Mouse (Mus musculus) forebrain, embryonic 12.5 days (tissue): ENCODE results near the gene Foxp1. TPM values are rescaled to one million over a fixed set of nuclear protein-coding genes. Genes with fewer than 3 reads are reported as not detected.

Source experiments
- ATAC-seq: fragments of 200-750 bp; cut with Nextera tagmentation; 2 replicates; pipeline ENCODE4 v1.8.0; 2017; ENCODE audit warnings: moderate TSS enrichment; ENCODE audit not compliant: low FRiP score
- H3K27ac ChIP-seq: fragments of 300-500 bp; sonication (generic); 2 replicates; pipeline ENCODE4 v1.5.1; 2016; ENCODE audit warnings: mild to moderate bottlenecking
- H3K27me3 ChIP-seq: fragments of 300-500 bp; sonication (generic); 2 replicates; pipeline ENCODE4 v1.6.1; 2016; ENCODE audit warnings: mild to moderate bottlenecking
- H3K36me3 ChIP-seq: fragments of 300-500 bp; sonication (generic); replicated peaks from 2 replicates; pipeline ENCODE4 v1.6.1; 2016; ENCODE audit warnings: mild to moderate bottlenecking
- H3K4me1 ChIP-seq: fragments of 300-500 bp; sonication (generic); 2 replicates; pipeline ENCODE4 v1.6.1; 2016
- H3K4me2 ChIP-seq: fragments of 300-500 bp; sonication (generic); 2 replicates; pipeline ENCODE4 v1.6.1; 2016; ENCODE audit warnings: mild to moderate bottlenecking, moderate library complexity
- H3K4me3 ChIP-seq: fragments of 300-500 bp; sonication (generic); replicated peaks from 2 replicates; pipeline ENCODE4 v1.5.1; 2016; ENCODE audit warnings: mild to moderate bottlenecking
- H3K9ac ChIP-seq: fragments of 300-500 bp; sonication (generic); 2 replicates; pipeline ENCODE4 v1.6.1; 2016; ENCODE audit warnings: mild to moderate bottlenecking
- H3K9me3 ChIP-seq: fragments of 300-500 bp; sonication (generic); 2 replicates; pipeline ENCODE4 v1.6.1; 2016
- WGBS: fragments of 180-500 bp; shearing (Covaris S2); methylation state at CpG from one replicate; pipeline ENCODE4 v1.1.7; 2016; 5-methylcytosine and 5-hydroxymethylcytosine counted together
- polyA plus RNA-seq: library from polyadenylated mRNA; unstranded; fragments of >200 nt; fragmentation: Nextera tagmentation; extraction: Ambion mirVana; gene quantifications from 2 replicates; pipeline ENCODE4 v1.2.1, GENCODE M21; 2016

Gene Foxp1
- polyA plus RNA-seq, 1 experiment from 2014 or later, result 77.3 TPM

DNA sequence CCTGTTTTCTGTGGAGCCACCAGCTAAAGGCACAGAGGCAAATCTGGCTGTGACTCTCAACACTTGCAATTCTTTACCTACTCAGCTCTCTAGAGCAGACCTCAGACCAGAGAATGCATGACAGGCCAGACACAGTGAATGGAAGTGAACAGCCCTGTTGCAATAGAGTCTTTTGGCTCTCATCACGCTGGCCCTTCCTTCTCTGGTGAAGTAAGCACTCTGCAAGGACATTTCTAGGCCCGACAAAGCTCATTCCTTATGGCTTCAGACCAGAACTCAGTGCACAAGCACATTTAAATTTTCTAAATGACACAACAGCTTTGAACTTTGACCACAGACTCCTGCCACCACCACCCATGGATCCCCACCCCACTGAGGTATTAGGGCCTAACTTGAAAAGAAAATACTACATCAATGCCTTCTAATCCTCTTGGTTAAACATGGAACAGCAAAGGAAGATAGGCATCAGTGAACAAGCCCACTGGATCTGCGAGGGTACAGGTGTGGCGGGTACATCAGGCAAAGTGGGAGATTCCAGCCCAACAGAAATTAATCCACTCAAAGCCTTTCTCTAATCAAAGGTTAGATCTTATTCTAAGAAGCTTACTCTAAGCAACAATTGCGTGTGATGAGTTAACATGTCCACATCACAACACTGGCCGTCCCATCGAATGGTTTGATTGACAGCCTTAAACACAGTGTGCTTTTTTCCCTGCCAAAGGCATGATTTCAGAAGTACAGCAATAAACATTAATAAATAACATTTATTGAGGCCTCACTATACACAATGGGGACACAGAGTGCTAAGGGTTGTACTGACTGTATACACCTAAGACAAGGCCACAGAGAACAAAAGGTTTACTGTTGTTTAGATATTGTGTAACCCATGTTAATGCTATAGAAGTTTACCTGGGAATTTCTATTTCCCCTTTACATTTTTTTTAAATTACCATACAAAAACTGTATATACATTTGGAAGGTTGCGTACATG is 401.4 kb downstream of the Foxp1 start:
- Histone ChIP-seq H3K4me1 (0 out of 2 replicates have a peak, but pooled peaks cover 3% of the 10 kb centered on the region), H3K27me3 (no peaks in the 10 kb centered on the region), H3K27ac (no peak overlapping the region), H3K36me3 (no peaks in the 10 kb centered on the region), H3K4me2 (no peak overlapping the region), H3K4me3 (no peak overlapping the region), H3K9me3 (no peaks in the 10 kb centered on the region), H3K9ac (no peak overlapping the region)
- no peak for ATAC-seq
- 80% methylated on average over 8 of the region's 8 CpGs for WGBS

DNA sequence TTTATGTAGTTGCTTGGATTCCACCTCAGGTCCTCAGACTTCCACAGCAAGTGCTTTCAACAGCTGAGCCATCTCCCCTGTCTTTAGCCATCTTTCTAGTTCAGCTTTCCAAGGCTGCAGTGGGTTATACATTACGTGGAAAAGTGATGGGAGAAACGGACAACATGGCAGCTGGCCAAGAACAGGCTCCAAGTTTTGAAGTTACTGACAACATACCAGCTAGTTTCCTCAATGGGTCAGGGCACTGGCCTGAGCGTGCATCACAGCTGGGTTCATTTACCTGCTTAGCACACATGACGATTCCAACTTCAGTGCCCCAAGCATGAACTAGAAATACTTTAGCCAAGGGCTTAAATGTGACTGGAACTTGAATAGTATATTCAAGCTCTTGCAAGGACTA is 404.0 kb downstream of the Foxp1 start:
- H3K27me3 ChIP-seq, result no peaks in the 10 kb centered on the region
- no peak overlapping the region for H3K4me2 ChIP-seq
- no peaks in the 10 kb centered on the region for H3K4me1 ChIP-seq
- H3K36me3 ChIP-seq, result no peaks in the 10 kb centered on the region
- no peak overlapping the region for H3K27ac ChIP-seq
- WGBS, result 83% methylated on average over 4 of the region's 4 CpGs
- H3K9ac ChIP-seq, result no peak overlapping the region
- no peak overlapping the region for H3K4me3 ChIP-seq
- ATAC-seq, result no peak
- H3K9me3 ChIP-seq, result no peaks in the 10 kb centered on the region

DNA sequence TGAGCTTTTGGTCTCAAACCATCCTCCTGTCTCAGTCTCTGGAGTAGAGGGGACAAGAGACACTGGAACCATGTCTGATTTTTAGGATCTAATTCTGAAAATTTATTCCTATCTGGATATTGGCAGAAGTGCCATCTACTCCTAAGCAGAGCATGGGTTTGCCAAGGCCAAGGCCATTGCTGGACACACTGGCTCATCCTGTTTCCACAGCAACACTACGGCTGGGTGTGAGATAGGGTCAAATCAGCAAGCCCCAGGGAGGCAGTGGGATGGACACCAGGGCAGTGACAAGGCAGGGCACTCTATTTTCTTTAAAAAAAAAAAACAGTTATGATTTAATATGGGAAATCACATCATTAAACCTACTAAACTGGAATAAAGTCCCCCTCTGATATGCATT is 405.1 kb downstream of the Foxp1 start:
- H3K4me2 ChIP-seq, result no peak overlapping the region

DNA sequence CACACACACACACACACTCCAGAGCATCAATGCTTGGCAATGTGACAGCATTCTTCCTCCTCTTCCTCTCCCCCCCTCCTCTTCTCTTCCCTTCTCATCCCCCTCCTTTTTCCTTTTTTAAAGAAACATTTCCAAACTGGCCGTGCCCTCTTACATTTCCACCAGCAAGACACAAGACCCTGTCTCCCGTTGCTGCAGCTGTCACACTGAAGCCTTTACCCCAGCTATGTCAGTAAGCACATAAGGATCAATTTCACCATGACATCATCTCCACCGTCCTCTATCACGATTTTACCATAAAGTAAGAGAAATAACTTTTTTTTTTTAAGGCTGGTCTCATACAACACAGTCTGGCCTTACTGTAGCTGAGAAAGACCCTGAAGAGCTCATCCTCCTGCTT is 410.7 kb downstream of the Foxp1 start:
- ATAC-seq, result no peak
- Histone ChIP-seq H3K36me3 (no peaks in the 10 kb centered on the region), H3K4me1 (no peaks in the 10 kb centered on the region), H3K9me3 (no peaks in the 10 kb centered on the region), H3K27ac (no peak overlapping the region), H3K4me3 (no peak overlapping the region), H3K9ac (no peak overlapping the region), H3K27me3 (no peaks in the 10 kb centered on the region), H3K4me2 (no peak overlapping the region)
- WGBS, result 84% methylated on average over 4 of the region's 4 CpGs

More for the DNA sequence above, 405.1 kb downstream of the Foxp1 start:
- 97% methylated on average over 1 of the region's 1 CpGs for WGBS
- Histone ChIP-seq H3K4me3 (no peak overlapping the region), H3K27ac (no peak overlapping the region), H3K36me3 (no peaks in the 10 kb centered on the region), H3K27me3 (no peaks in the 10 kb centered on the region), H3K4me1 (no peaks in the 10 kb centered on the region), H3K9me3 (no peaks in the 10 kb centered on the region), H3K9ac (no peak overlapping the region)
- no peak for ATAC-seq

DNA sequence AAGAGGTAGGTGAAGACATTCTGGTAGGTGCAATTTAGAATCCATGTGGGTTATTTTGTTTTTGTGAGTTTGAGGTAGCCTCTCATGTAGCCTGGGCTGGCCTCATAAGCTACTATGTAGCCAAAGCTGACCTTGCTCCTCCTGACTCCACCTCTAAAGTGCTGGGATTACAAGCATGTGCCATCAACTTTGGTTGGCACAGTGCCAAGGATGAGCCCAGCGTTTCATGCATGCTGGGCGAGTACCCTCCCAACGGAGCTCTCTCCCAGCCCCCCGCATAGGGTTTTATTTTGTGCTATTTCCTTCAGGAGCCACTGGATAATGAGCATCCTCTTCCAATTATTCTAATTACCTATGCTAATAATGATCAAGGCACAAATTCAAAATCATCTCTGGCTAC is 414.1 kb downstream of the Foxp1 start:
- ATAC-seq, result no peak
- Histone ChIP-seq H3K9ac (no peak overlapping the region), H3K4me3 (no peak overlapping the region), H3K4me2 (no peak overlapping the region), H3K36me3 (no peaks in the 10 kb centered on the region), H3K4me1 (peaks cover 15% of the 10 kb centered on the region), H3K9me3 (no peaks in the 10 kb centered on the region), H3K27ac (no peak overlapping the region), H3K27me3 (peaks cover 19% of the 10 kb centered on the region)
- 62% methylated on average over 4 of the region's 4 CpGs for WGBS

DNA sequence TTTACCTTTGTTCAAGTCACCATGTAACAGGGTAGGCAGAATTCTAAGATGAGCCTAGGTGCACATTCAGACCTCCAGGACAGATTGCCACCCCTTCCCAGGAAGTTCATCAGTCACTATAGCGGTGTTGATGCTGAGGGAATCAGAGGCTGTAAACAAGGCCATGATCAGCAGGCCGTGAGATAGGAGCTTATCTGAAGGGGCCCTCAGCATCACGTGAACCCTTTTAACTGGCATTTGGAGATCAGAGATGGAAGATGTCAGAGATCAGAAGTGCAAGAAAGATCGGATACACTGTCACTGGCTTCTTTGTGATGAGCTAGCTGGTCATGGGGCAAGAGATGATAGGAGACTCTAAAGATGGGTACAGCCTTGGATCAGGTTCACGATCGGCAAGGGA is 414.8 kb downstream of the Foxp1 start:
- Histone ChIP-seq H3K4me1 (peaks cover 19% of the 10 kb centered on the region), H3K9ac (no peak overlapping the region), H3K9me3 (no peaks in the 10 kb centered on the region), H3K27me3 (peaks cover 25% of the 10 kb centered on the region), H3K36me3 (no peaks in the 10 kb centered on the region), H3K27ac (no peak overlapping the region), H3K4me3 (no peak overlapping the region), H3K4me2 (no peak overlapping the region)
- no peak for ATAC-seq
- WGBS, result 94% methylated on average over 6 of the region's 6 CpGs

DNA sequence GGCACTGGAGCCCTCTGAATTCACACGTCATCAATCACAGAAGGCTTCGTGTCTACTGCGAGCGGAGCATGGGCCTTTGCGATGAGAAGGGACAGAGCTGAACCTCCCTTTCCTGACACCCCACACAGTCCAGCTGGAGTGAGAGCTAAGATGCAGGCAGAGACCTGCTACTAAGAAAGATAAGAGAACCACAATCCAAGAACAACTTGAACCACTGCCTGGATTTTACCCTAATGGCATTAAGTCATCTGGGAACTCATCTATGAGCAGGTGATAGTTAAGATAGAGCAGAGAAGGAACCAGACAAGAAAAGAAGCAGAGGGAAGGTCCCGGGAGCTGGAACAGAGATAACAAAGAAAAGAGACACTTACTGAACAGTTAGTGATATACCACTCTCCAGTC is 415.4 kb downstream of the Foxp1 start:
- no peak overlapping the region for H3K4me3 ChIP-seq
- no peak overlapping the region for H3K4me2 ChIP-seq
- H3K36me3 ChIP-seq, result no peaks in the 10 kb centered on the region
- H3K4me1 ChIP-seq, result peaks cover 19% of the 10 kb centered on the region
- no peak for ATAC-seq
- 91% methylated on average over 6 of the region's 6 CpGs for WGBS
- H3K27me3 ChIP-seq, result peaks cover 25% of the 10 kb centered on the region
- H3K9ac ChIP-seq, result no peak overlapping the region
- no peaks in the 10 kb centered on the region for H3K9me3 ChIP-seq
- no peak overlapping the region for H3K27ac ChIP-seq

DNA sequence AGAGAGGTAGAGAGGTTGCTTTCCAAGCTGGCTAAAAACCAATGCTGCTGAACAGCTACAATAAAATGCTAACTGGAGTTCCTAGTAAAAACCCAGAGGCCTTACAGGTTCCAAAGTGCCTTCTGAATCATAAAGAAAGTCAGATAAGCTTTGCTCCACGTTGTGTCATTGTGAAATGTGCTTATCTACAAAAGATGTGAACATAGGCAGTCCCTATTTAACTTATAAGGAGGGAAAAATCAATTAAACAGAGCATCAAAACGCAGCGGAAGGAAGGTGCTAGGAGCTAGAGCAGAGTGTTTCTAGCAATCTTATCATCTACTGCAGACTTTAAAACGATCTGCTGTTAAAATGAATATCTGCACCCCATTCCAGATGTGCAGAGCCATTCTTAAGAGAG is 416.5 kb downstream of the Foxp1 start:
- no peak for ATAC-seq
- Histone ChIP-seq H3K9me3 (no peaks in the 10 kb centered on the region), H3K27me3 (peaks cover 25% of the 10 kb centered on the region), H3K4me1 (peaks cover 29% of the 10 kb centered on the region), H3K9ac (no peak overlapping the region), H3K36me3 (no peaks in the 10 kb centered on the region), H3K4me3 (no peak overlapping the region), H3K4me2 (no peak overlapping the region), H3K27ac (no peak overlapping the region)
- WGBS, result 86% methylated on average over 4 of the region's 4 CpGs

DNA sequence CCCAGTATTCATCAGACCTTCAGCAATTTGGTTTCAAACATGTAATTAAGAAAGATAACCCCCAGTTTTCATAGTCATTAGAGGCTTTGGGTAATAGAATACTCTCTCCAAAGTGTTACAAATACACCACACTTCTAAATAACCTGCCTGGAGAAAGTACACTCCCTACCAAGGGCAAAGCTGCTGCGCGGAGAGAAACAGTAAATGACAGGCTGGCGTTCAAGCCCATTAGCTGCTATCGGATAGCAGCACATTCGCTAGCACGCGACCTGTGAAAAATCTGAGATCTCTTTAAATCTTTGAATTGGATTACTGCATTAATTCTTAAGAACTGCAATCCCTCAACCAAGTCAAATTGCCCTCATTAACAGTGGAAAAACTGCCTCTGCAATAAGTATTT is 418.1 kb downstream of the Foxp1 start:
- WGBS, result 18% methylated on average over 7 of the region's 7 CpGs
- Histone ChIP-seq H3K27ac (peak overlapping the region; percentile 25; the same call in 1 of the 2 replicates), H3K36me3 (no peaks in the 10 kb centered on the region), H3K4me2 (no peak overlapping the region), H3K27me3 (peaks cover 25% of the 10 kb centered on the region), H3K4me3 (no peak overlapping the region), H3K9me3 (no peaks in the 10 kb centered on the region), H3K9ac (no peak overlapping the region), H3K4me1 (peaks cover 29% of the 10 kb centered on the region)
- ATAC-seq, result peak; percentile 11; the same call in 1 of the 2 replicates

DNA sequence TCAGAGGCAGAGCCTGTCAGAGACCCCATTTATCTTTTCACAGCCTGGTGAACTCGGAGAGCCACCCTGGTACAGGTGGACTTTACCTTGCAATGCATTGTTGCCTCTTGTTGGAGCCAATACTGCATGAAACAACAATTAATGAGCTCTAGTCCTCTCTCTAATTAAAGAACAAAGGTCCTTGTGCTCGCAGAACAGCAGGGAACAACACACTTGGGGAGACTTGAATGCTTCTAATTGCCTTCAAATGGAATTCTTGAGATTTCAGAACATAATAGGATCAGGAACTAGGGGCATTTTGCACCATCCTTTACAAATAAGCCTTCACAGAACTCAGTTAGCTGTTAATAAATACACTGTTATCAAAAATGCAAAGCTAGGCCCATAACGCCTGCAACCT is 418.6 kb downstream of the Foxp1 start:
- no peak overlapping the region for H3K4me2 ChIP-seq
- WGBS, result 12% methylated on average over 3 of the region's 3 CpGs
- no peak overlapping the region for H3K27ac ChIP-seq
- H3K4me3 ChIP-seq, result no peak overlapping the region
- peaks cover 25% of the 10 kb centered on the region for H3K27me3 ChIP-seq
- peak; percentile 20; the same call in 1 of the 2 replicates for ATAC-seq
- no peak overlapping the region for H3K9ac ChIP-seq
- H3K4me1 ChIP-seq, result peaks cover 29% of the 10 kb centered on the region
- H3K36me3 ChIP-seq, result no peaks in the 10 kb centered on the region
- H3K9me3 ChIP-seq, result no peaks in the 10 kb centered on the region

DNA sequence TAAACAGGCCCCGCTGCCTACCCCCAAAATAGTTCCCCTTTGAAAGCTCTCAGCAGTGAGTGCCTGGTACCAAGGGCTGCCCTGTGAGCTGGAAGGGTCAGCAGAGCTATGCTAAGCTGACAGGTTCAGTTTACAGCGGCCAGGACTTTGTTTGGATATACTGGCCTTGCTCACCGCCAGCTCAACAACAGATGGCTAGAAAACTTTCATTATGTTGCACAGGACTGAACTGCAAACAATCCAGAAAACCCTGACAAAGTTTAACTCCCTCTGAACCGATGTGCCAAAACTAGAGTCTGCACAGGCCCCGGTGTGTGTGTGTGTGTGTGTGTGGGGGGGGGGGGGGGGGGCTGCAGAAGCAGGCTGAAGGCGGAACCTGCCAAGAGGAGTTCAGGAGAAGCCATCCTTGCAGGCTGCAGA is 421.0 kb downstream of the Foxp1 start:
- ATAC-seq, result no peak
- peak overlapping the region; percentile 35 for H3K4me2 ChIP-seq
- no peaks in the 10 kb centered on the region for H3K36me3 ChIP-seq

DNA sequence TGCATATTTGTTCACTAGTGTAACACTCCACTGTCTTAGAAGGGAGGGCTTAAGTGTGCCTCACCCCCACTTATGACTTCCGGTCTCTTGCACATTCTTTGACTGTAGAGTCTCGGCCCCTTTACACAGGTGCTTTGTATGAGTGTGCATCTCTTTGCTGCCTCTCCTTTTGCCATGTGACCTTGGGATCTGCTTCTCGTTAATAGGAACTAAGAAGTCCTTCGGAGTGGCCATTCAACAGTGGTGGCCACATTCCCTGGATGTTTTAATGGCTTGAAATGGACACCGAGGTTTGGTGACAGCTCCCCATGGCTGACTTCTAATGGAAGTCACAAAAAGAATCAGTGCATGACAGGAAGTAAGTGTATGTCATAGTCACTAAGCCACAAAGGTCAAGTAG is 422.2 kb downstream of the Foxp1 start:
- H3K4me2 ChIP-seq, result no peak overlapping the region
- peaks cover 11% of the 10 kb centered on the region; the same call in 1 of the 2 replicates for H3K27me3 ChIP-seq
- WGBS, result 33% methylated on average over 5 of the region's 5 CpGs
- H3K9ac ChIP-seq, result no peak overlapping the region
- H3K9me3 ChIP-seq, result no peaks in the 10 kb centered on the region
- H3K36me3 ChIP-seq, result no peaks in the 10 kb centered on the region
- H3K4me3 ChIP-seq, result no peak overlapping the region
- peaks cover 51% of the 10 kb centered on the region for H3K4me1 ChIP-seq
- no peak for ATAC-seq
- no peak overlapping the region for H3K27ac ChIP-seq

More for the DNA sequence above, 421.0 kb downstream of the Foxp1 start:
- WGBS, result 3% methylated on average over 6 of the region's 6 CpGs
- H3K9ac ChIP-seq, result no peak overlapping the region; the same call in 1 of the 2 replicates
- no peaks in the 10 kb centered on the region for H3K9me3 ChIP-seq
- H3K4me3 ChIP-seq, result no peak overlapping the region
- H3K27ac ChIP-seq, result no peak overlapping the region
- peaks cover 23% of the 10 kb centered on the region for H3K27me3 ChIP-seq
- H3K4me1 ChIP-seq, result peaks cover 40% of the 10 kb centered on the region

DNA sequence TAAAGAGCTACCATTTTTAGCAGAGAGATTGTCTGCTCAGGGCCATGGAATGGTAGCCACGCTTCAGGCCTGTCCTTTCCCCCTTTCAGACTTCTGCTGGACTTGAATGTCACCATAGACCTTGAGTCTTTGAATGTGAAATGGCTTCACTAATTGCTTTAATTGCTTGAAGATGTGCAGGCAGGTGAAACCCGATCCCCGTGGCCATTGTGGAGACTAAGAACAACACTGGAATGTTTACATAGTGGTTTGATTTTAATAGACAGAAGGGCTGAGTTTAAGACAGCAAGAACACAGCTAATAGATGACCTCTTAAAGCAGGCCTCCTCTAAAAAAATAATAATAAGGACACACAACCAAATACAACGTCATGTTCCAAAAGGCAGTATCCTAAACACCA is 422.7 kb downstream of the Foxp1 start:
- WGBS, result 37% methylated on average over 4 of the region's 4 CpGs
- Histone ChIP-seq H3K27ac (no peak overlapping the region), H3K9me3 (no peaks in the 10 kb centered on the region), H3K4me1 (peaks cover 52% of the 10 kb centered on the region), H3K36me3 (no peaks in the 10 kb centered on the region), H3K4me2 (no peak overlapping the region), H3K9ac (no peak overlapping the region), H3K27me3 (peaks cover 7% of the 10 kb centered on the region; the same call in 1 of the 2 replicates), H3K4me3 (no peak overlapping the region)
- ATAC-seq, result no peak
